Mouse (Mus musculus): ENCODE data around the gene B430306N03Rik. TPM values are rescaled to one million over a fixed set of nuclear protein-coding genes. Genes with fewer than 3 reads are reported as not detected.

The B430306N03Rik gene
- polyA plus RNA-seq, 1 experiment from 2014 or later, result 0.30 TPM

DNA sequence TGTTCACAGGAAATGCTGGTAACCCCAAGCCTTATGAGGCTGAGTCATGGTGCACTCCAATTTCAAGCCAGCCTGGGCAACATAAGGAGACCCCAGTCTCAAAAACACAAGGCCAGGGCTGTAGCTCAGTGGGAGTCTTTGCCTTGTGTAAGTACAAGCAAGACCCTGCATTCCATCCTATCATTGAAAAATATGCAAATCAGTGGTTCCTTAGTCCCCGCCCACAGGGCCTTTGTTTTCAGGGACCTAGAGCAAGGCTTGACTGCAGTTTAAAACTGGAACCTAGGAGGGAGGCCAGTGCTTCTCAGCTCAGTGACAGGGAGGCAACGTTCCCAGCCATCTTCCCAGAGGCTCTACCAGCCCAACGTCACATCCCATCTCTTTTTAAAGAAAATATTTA lies 7.3 kb downstream of the B430306N03Rik start:
- WGBS (ENCODE audit: insufficient replicate concordance), result 70% methylated on average over 3 of the region's 3 CpGs

DNA sequence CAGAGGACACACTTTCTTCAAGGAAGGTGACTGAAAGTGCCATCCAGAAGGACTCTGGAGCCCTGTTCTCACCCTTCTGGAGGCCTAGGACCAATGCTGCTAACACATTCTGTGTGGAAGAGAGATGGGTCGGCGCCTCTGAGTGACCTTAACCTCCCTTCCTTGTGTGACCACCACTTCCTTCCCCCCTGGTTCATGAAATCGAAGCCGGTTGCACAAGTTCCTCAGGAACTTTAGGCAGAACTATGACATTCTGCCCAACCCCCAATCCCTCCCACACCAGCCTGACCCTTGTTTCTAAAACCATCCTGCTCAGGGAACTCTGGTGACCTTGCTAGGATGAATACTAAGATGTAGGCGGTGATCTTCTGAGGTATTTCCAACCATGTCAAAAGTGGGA lies 8.3 kb downstream of the B430306N03Rik start:
- H3K9ac ChIP-seq (ENCODE audit: low read depth, low read length), result no peak overlapping the region

More for the DNA sequence above, 7.3 kb downstream of the B430306N03Rik start:
- Histone ChIP-seq H3K9ac (ENCODE audit: low read depth, low read length) (no peak overlapping the region), H3K27ac (ENCODE audit: low read depth, low read length) (no peak overlapping the region), H3K4me3 (ENCODE audit: low read depth, low read length) (no peak overlapping the region), H3K27me3 (ENCODE audit: control insufficient read depth, insufficient read depth, low read length) (no peaks in the 10 kb centered on the region), H3K4me2 (no peak overlapping the region), H3K4me1 (ENCODE audit: control insufficient read depth, insufficient read depth, low read length) (no peaks in the 10 kb centered on the region), H3K36me3 (ENCODE audit: control insufficient read depth, insufficient read depth, low read length) (no peaks in the 10 kb centered on the region), H3K9me3 (replicated peaks; ENCODE audit: control insufficient read depth, low read length) (no peaks in the 10 kb centered on the region)
- no peak for ATAC-seq (replicated peaks; ENCODE audit: insufficient number of reproducible peaks, low FRiP score, low TSS enrichment)

DNA sequence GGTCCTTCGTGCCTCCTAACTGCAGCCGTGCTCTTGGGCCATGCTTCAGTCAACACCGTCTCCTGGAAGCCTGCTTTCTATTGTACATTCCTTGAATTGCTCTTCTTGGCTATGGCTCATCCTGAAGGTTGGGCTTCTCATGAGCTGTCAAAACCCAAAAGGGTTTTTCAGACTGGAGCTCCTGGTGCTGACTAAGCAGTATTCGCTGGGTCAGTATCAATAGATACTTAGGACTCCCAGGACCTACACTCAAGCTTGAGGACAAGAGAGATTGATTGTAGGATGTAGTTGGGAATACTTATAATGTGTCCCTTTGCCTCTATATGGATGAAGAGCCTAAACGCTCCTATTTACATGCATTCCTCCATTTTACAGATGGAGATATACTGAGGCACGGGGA lies 9.2 kb downstream of the B430306N03Rik start:
- no peaks in the 10 kb centered on the region for H3K36me3 ChIP-seq (ENCODE audit: control insufficient read depth, insufficient read depth, low read length)
- no peak overlapping the region for H3K4me3 ChIP-seq (ENCODE audit: low read depth, low read length)
- no peak overlapping the region for H3K27ac ChIP-seq (ENCODE audit: low read depth, low read length)
- no peak overlapping the region for H3K9ac ChIP-seq (ENCODE audit: low read depth, low read length)
- no peaks in the 10 kb centered on the region for H3K9me3 ChIP-seq (replicated peaks; ENCODE audit: control insufficient read depth, low read length)
- no peaks in the 10 kb centered on the region for H3K4me1 ChIP-seq (ENCODE audit: control insufficient read depth, insufficient read depth, low read length)
- no peak for ATAC-seq (replicated peaks; ENCODE audit: insufficient number of reproducible peaks, low FRiP score, low TSS enrichment)
- no peak overlapping the region for H3K4me2 ChIP-seq
- H3K27me3 ChIP-seq (ENCODE audit: control insufficient read depth, insufficient read depth, low read length), result no peaks in the 10 kb centered on the region
- WGBS (ENCODE audit: insufficient replicate concordance), result 85% methylated on average over 6 of the region's 6 CpGs

More for the DNA sequence above, 8.3 kb downstream of the B430306N03Rik start:
- Histone ChIP-seq H3K36me3 (ENCODE audit: control insufficient read depth, insufficient read depth, low read length) (no peaks in the 10 kb centered on the region), H3K27me3 (ENCODE audit: control insufficient read depth, insufficient read depth, low read length) (no peaks in the 10 kb centered on the region), H3K4me1 (ENCODE audit: control insufficient read depth, insufficient read depth, low read length) (no peaks in the 10 kb centered on the region), H3K4me2 (no peak overlapping the region), H3K9me3 (replicated peaks; ENCODE audit: control insufficient read depth, low read length) (no peaks in the 10 kb centered on the region), H3K4me3 (ENCODE audit: low read depth, low read length) (no peak overlapping the region), H3K27ac (ENCODE audit: low read depth, low read length) (no peak overlapping the region)
- 76% methylated on average over 5 of the region's 5 CpGs for WGBS (ENCODE audit: insufficient replicate concordance)
- ATAC-seq (replicated peaks; ENCODE audit: insufficient number of reproducible peaks, low FRiP score, low TSS enrichment), result no peak

DNA sequence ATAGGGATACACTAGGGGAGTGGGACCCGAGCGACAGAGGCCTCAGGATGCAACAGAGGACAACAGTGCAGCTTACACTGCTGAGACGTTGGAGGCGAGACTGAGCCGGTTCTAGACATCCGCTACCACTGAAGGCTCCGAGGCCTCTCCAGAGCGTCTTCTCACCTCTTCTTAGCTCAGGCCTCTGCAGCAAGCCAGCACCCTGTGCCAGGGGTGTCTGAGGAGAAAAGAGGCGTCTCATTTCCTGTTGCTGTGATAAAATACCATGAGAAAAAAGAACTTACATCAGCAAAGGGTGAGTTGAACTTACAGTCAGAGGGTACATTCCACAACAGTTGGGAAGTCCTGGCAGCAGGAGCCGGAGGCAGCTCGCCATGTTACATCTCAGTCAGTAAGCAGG lies 9.7 kb downstream of the B430306N03Rik start:
- no peak for ATAC-seq (replicated peaks; ENCODE audit: insufficient number of reproducible peaks, low FRiP score, low TSS enrichment)
- no peaks in the 10 kb centered on the region for H3K9me3 ChIP-seq (replicated peaks; ENCODE audit: control insufficient read depth, low read length)
- H3K9ac ChIP-seq (ENCODE audit: low read depth, low read length), result no peak overlapping the region
- no peaks in the 10 kb centered on the region for H3K4me1 ChIP-seq (ENCODE audit: control insufficient read depth, insufficient read depth, low read length)
- no peak overlapping the region for H3K27ac ChIP-seq (ENCODE audit: low read depth, low read length)
- no peaks in the 10 kb centered on the region for H3K27me3 ChIP-seq (ENCODE audit: control insufficient read depth, insufficient read depth, low read length)
- no peak overlapping the region for H3K4me2 ChIP-seq
- H3K4me3 ChIP-seq (ENCODE audit: low read depth, low read length), result no peak overlapping the region
- 79% methylated on average over 11 of the region's 11 CpGs for WGBS (ENCODE audit: insufficient replicate concordance)
- H3K36me3 ChIP-seq (ENCODE audit: control insufficient read depth, insufficient read depth, low read length), result no peaks in the 10 kb centered on the region

DNA sequence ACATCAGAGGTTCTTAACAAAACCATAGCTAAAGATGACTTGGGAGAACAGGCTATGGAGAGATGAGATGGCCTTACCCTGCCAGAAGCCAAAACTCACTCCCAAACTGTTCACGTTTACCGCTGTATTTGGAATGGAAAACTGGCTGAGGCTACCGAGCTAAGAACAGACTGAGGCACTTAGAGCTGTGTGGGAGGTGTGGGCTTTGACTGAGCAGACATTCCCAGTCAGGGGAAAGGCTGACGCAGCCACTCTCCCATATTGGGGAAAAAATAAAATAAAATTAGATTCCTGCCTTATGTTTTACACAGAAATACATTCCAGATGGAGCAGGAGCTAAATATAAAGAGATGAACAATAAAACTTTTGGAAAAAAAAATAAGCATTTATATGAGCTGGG lies 10.7 kb downstream of the B430306N03Rik start:
- H3K27ac ChIP-seq (ENCODE audit: low read depth, low read length), result no peak overlapping the region
- ATAC-seq (replicated peaks; ENCODE audit: insufficient number of reproducible peaks, low FRiP score, low TSS enrichment), result no peak

DNA sequence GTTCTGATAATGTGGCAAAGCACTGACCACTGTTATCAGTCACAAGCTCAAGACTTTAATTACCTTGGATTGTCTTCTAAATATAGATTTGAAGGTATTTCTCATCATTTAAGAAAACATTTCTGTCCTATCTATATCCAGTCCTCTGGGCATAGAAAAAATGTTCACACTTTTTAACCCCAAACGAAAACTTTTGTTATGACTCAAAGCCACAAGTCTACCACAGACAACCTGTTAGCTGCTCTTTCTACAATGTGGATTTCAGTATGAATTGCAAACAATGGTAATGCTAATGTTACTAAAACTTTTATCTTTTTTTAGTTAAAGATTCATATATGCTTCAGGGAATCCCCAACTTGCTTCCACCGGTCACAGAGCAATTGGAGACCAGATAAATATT lies 16.6 kb downstream of the B430306N03Rik start:
- H3K4me2 ChIP-seq, result no peak overlapping the region
- H3K9me3 ChIP-seq (replicated peaks; ENCODE audit: control insufficient read depth, low read length), result no peaks in the 10 kb centered on the region
- H3K9ac ChIP-seq (ENCODE audit: low read depth, low read length), result no peak overlapping the region
- ATAC-seq (replicated peaks; ENCODE audit: insufficient number of reproducible peaks, low FRiP score, low TSS enrichment), result no peak
- no peaks in the 10 kb centered on the region for H3K36me3 ChIP-seq (ENCODE audit: control insufficient read depth, insufficient read depth, low read length)
- no peak overlapping the region for H3K27ac ChIP-seq (ENCODE audit: low read depth, low read length)
- WGBS (ENCODE audit: insufficient replicate concordance), result 79% methylated on average over 2 of the region's 2 CpGs
- H3K4me3 ChIP-seq (ENCODE audit: low read depth, low read length), result no peak overlapping the region
- no peaks in the 10 kb centered on the region for H3K27me3 ChIP-seq (ENCODE audit: control insufficient read depth, insufficient read depth, low read length)
- H3K4me1 ChIP-seq (ENCODE audit: control insufficient read depth, insufficient read depth, low read length), result no peaks in the 10 kb centered on the region

More for the DNA sequence above, 10.7 kb downstream of the B430306N03Rik start:
- Histone ChIP-seq H3K9ac (ENCODE audit: low read depth, low read length) (no peak overlapping the region), H3K4me1 (ENCODE audit: control insufficient read depth, insufficient read depth, low read length) (no peaks in the 10 kb centered on the region), H3K9me3 (replicated peaks; ENCODE audit: control insufficient read depth, low read length) (no peaks in the 10 kb centered on the region), H3K4me2 (no peak overlapping the region), H3K27me3 (ENCODE audit: control insufficient read depth, insufficient read depth, low read length) (no peaks in the 10 kb centered on the region), H3K4me3 (ENCODE audit: low read depth, low read length) (no peak overlapping the region), H3K36me3 (ENCODE audit: control insufficient read depth, insufficient read depth, low read length) (no peaks in the 10 kb centered on the region)
- 66% methylated on average over 4 of the region's 4 CpGs for WGBS (ENCODE audit: insufficient replicate concordance)

DNA sequence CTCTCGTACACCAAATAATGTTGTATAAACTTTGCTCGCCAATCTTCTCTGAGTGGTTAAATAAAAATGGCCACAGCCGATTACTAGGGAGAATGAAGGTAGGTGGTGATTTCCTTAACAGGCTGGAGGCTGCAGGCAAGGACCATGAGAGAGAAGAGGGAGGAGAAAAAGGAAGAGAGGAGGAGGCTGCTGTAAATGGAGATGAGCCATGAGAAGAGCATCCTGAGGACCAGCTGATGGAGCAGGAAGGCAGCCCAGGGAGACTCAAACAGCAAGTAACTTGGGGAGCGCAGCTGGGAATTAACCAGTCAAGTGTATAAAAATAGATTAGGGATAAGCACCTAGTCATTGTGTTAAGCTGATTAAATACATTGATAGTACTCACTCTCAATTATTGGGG lies 18.2 kb downstream of the B430306N03Rik start:
- no peak overlapping the region for H3K27ac ChIP-seq (ENCODE audit: low read depth, low read length)
- H3K4me1 ChIP-seq (ENCODE audit: control insufficient read depth, insufficient read depth, low read length), result no peaks in the 10 kb centered on the region
- no peak overlapping the region for H3K4me3 ChIP-seq (ENCODE audit: low read depth, low read length)
- H3K9ac ChIP-seq (ENCODE audit: low read depth, low read length), result no peak overlapping the region
- H3K9me3 ChIP-seq (replicated peaks; ENCODE audit: control insufficient read depth, low read length), result no peaks in the 10 kb centered on the region
- H3K27me3 ChIP-seq (ENCODE audit: control insufficient read depth, insufficient read depth, low read length), result no peaks in the 10 kb centered on the region
- WGBS (ENCODE audit: insufficient replicate concordance), result 89% methylated on average over 4 of the region's 4 CpGs
- H3K4me2 ChIP-seq, result no peak overlapping the region
- H3K36me3 ChIP-seq (ENCODE audit: control insufficient read depth, insufficient read depth, low read length), result no peaks in the 10 kb centered on the region
- no peak for ATAC-seq (replicated peaks; ENCODE audit: insufficient number of reproducible peaks, low FRiP score, low TSS enrichment)

DNA sequence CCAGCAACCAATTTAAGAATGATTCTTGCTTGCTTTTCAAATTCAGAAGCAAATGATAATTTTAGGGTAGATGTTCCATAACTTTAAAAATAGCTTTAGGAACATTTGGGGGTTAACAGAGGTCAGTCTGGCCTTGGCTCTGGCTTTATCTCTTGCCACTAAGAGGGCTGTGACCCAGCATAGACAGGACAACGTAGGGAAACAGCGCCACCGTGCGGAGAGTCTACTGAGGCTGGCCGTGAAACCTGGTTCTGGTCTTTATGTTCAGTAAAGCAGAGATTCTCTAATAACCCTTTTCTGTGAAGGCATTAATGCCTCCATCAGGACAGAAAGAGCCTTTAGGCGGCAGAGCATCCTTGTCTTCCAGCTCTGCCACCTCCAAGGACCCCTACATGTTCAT lies 20.9 kb downstream of the B430306N03Rik start:
- 2% methylated on average over 6 of the region's 6 CpGs for WGBS (ENCODE audit: insufficient replicate concordance)
- no peak overlapping the region for H3K4me2 ChIP-seq
- ATAC-seq (replicated peaks; ENCODE audit: insufficient number of reproducible peaks, low FRiP score, low TSS enrichment), result no peak
- no peak overlapping the region for H3K27ac ChIP-seq (ENCODE audit: low read depth, low read length)
- H3K4me1 ChIP-seq (ENCODE audit: control insufficient read depth, insufficient read depth, low read length), result 0 out of 2 replicates have a peak, but pooled peaks cover 2% of the 10 kb centered on the region
- no peaks in the 10 kb centered on the region for H3K27me3 ChIP-seq (ENCODE audit: control insufficient read depth, insufficient read depth, low read length)
- H3K36me3 ChIP-seq (ENCODE audit: control insufficient read depth, insufficient read depth, low read length), result no peaks in the 10 kb centered on the region
- H3K9ac ChIP-seq (ENCODE audit: low read depth, low read length), result no peak overlapping the region
- H3K9me3 ChIP-seq (replicated peaks; ENCODE audit: control insufficient read depth, low read length), result no peaks in the 10 kb centered on the region
- no peak overlapping the region for H3K4me3 ChIP-seq (ENCODE audit: low read depth, low read length)

DNA sequence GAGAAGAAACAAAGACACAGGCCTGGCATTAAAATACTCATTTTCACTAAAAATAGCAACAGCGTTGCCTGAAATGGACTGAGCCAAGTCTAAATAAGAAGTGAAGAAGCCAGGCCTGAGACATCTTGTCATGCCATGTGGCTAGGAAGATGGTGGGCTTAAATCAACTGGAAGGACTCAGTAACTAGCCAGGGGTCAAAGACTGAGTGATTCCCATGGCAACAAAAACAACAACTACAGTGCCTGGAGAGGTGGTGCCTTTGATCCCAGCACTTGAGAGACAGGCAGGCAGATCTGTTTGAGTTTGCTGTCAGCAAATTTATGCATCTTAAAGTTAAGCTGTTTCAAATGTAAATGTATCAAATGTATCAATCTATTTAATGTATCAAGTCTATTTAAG lies 24.3 kb downstream of the B430306N03Rik start:
- Histone ChIP-seq H3K9me3 (replicated peaks; ENCODE audit: control insufficient read depth, low read length) (no peaks in the 10 kb centered on the region), H3K27ac (ENCODE audit: low read depth, low read length) (no peak overlapping the region), H3K4me2 (no peak overlapping the region), H3K9ac (ENCODE audit: low read depth, low read length) (no peak overlapping the region), H3K36me3 (ENCODE audit: control insufficient read depth, insufficient read depth, low read length) (no peaks in the 10 kb centered on the region), H3K4me1 (ENCODE audit: control insufficient read depth, insufficient read depth, low read length) (0 out of 2 replicates have a peak, but pooled peaks cover 2% of the 10 kb centered on the region), H3K27me3 (ENCODE audit: control insufficient read depth, insufficient read depth, low read length) (no peaks in the 10 kb centered on the region), H3K4me3 (ENCODE audit: low read depth, low read length) (no peak overlapping the region)
- 75% methylated on average over 1 of the region's 1 CpGs for WGBS (ENCODE audit: insufficient replicate concordance)
- ATAC-seq (replicated peaks; ENCODE audit: insufficient number of reproducible peaks, low FRiP score, low TSS enrichment), result no peak
